Mouse (Mus musculus): ENCODE data around the gene Gm4131.

Gene Gm4131

GRCm38 (mm10) chr14:62456239-62456747 lies 110.4 kb downstream of the Gm4131 start, which contains the start of gene Gucy1b2:
Gucy1b2 (minus strand) TSS chr14:62456289.
- DNase-seq: no peak

GRCm38 (mm10) chr14:62455570-62455879 lies 111.2 kb downstream of the Gm4131 start:
- DNase-seq: no peak

GRCm38 (mm10) chr14:62454760-62455569 lies 111.8 kb downstream of the Gm4131 start:
- no peak for DNase-seq

- no peak for DNase-seq
Measured at GRCm38 (mm10) chr14:62454136-62454535, 112.6 kb downstream of the Gm4131 start.

GRCm38 (mm10) chr14:62453276-62453675 lies 113.4 kb downstream of the Gm4131 start:
- no peak for DNase-seq

- no peak for DNase-seq
Measured at GRCm38 (mm10) chr14:62450706-62451105, 116.0 kb downstream of the Gm4131 start.

- no peak for DNase-seq
Measured at GRCm38 (mm10) chr14:62447214-62447548, 119.5 kb downstream of the Gm4131 start.

- no peak for DNase-seq
Measured at GRCm38 (mm10) chr14:62446385-62447213, 120.1 kb downstream of the Gm4131 start.

GRCm38 (mm10) chr14:62443840-62444430 lies 122.8 kb downstream of the Gm4131 start:
- DNase-seq: no peak

GRCm38 (mm10) chr14:62442971-62443370 lies 123.8 kb downstream of the Gm4131 start:
- DNase-seq: no peak

- no peak for DNase-seq
Measured at GRCm38 (mm10) chr14:62440036-62440435, 126.7 kb downstream of the Gm4131 start.

- no peak for DNase-seq
Measured at GRCm38 (mm10) chr14:62438236-62438635, 128.5 kb downstream of the Gm4131 start.

GRCm38 (mm10) chr14:62437806-62438205 lies 128.9 kb downstream of the Gm4131 start:
- DNase-seq: no peak

- no peak for DNase-seq
Measured at GRCm38 (mm10) chr14:62425277-62425691, 141.4 kb downstream of the Gm4131 start.

- no peak for DNase-seq
Measured at GRCm38 (mm10) chr14:62422265-62422664, 144.5 kb downstream of the Gm4131 start.

- no peak for DNase-seq
Measured at GRCm38 (mm10) chr14:62417501-62417900, 149.2 kb downstream of the Gm4131 start.

GRCm38 (mm10) chr14:62416742-62417134 lies 150.0 kb downstream of the Gm4131 start:
- DNase-seq: no peak

GRCm38 (mm10) chr14:62416007-62416741 lies 150.5 kb downstream of the Gm4131 start:
- DNase-seq: no peak

Data from kidney, postnatal 4 days (tissue).